Mouse (Mus musculus) large intestine, adult 2 months (tissue): ENCODE measurements around the gene Fancd2. TPM values are rescaled to one million over a fixed set of nuclear protein-coding genes. Genes with fewer than 3 reads are reported as not detected.

ENCODE experiments used
- DNase-seq: peaks from one replicate; pipeline ENCODE4 v3.0.0-alpha.2; 2012; ENCODE audit warnings: low read depth, low spot score
- WGBS: fragments of 180-500 bp; shearing (Covaris S2); methylation state at CpG from one replicate; pipeline ENCODE4 v1.1.7; 2018; 5-methylcytosine and 5-hydroxymethylcytosine counted together
- polyA plus RNA-seq: library from polyadenylated mRNA; depleted of rRNA; stranded (reverse); fragments of >200 nt; gene quantifications from 2 replicates; pipeline ENCODE4 v1.2.3, GENCODE M21; 2012

Fancd2 gene
- polyA plus RNA-seq, 1 experiment: 2.2 TPM

GRCm38 (mm10) chr6:113604432-113605223, 73.1 kb downstream of the Fancd2 start, which contains the start of gene Brk1:
Gene Brk1 (plus strand): TSS chr6:113604772.
- DNase-seq: peak; percentile 57
- WGBS: under 1% methylated on average over 64 of the region's 65 CpGs

DNA sequence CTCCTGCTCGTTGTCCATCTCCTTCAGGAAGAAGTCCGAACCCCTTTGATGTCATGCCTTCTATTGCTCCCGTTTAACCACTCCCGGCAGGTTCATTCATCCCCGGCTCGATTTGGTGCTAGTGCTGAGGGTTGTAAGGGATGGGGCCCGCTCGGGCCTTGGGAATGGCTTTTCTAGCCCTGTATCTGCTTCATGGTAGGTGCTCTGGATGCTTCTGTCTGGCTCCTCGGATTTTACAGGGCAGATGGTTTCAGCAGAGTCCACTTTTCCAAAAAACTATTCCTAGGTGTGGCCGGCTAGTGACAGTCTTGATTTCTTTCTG, 73.7 kb downstream of the Fancd2 start:
- 2% methylated on average over 10 of the region's 10 CpGs for WGBS
- no peak for DNase-seq

DNA sequence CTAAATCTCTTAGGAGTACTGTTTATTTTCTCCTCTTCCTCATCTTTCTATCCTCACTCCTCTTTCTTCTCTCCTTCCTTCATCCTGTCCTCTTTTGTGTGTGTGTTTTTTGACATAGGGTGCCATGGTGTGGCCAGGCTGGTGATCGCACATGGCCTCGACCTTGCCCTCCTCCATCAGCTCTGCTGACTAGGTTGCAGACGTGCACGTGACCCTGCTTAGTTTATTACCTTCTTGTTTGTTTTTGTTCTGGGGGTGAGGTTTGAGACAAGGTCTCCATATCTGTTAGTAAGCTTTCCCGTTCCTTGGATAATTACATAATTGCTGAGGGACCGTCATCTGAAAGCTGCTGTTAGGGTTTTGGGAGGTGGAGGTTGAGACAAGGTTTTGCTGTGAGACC, 77.4 kb downstream of the Fancd2 start:
- WGBS: 26% methylated on average over 6 of the region's 6 CpGs
- no peak for DNase-seq

GRCm38 (mm10) chr6:113609293-113609692, 77.8 kb downstream of the Fancd2 start:
- 66% methylated on average over 7 of the region's 7 CpGs for WGBS
- DNase-seq: no peak

DNA sequence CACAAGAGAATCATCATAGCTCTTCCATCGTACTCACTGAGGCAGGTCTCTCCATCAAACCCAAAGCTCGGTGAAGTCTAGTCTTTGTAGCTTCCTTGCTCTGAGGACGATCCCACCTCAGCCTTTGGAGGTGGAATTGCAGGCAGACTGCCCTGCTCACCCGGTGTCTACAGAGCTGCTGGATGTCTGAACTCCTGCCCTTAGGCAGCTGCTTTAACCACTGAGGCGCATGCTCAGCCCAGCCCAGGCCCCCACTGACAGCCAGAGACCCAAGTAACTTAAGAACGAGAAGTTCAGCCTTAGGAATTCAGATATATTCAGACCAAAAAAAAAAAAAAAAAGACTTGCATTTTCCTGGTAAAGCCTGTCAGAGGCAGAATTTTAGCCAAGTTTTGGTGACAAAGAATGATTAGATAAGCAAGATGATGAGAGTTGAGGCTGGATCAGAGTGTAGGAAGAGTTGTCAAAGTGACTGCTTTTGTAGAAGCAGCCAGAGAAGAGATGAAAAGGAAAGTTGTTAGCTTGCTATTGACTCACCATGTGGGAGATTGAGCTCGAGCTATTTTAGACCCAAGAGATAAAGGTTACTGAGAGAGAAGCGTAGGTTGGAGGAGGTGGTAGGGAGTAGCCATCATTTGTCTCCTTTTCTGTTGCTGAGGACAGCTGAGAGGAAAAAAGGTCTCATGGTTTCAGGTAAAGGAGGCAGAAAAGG, 80.9 kb downstream of the Fancd2 start:
- WGBS: 88% methylated on average over 8 of the region's 8 CpGs

DNA sequence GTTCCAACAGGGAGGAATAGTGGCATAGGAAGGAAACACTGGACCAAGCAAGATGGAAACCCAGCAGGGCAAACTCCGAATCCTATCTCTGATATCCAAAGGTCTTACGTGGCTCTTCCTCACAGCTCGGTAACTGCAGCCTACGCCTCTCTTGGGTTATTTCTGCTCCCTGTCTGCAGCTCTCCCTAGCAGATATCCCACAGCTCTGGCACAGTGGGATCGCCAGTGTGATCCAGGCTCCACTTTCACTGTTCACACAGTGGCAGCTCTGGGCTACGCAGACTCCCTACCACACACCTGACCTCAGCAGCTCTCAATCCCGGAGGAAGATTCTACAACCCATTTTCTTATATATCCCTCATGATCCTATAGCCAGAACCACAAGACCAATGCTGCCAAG, 82.7 kb downstream of the Fancd2 start:
- 96% methylated on average over 7 of the region's 7 CpGs for WGBS
- DNase-seq: no peak

More for the DNA sequence above, 80.9 kb downstream of the Fancd2 start:
- DNase-seq: no peak

DNA sequence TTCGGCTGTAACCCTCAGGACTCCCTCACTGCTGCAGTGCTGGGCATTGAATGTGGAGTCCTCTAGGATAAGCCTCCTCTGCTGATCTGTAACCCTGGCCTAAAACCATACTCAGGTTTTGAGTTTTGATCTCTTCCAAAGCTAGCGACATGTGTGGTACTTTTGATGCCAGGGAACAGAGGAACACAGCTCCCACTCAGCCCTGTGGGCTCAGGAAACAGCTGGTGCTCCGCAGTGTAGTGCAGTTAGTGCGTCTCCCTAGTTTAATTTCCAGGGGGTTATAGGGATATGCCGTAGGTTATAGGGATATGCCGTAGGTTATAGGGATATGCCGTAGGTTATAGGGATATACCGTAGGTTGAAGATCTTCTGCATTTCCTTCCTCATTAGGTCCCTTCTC, 83.5 kb downstream of the Fancd2 start:
- no peak for DNase-seq
- 96% methylated on average over 8 of the region's 8 CpGs for WGBS

DNA sequence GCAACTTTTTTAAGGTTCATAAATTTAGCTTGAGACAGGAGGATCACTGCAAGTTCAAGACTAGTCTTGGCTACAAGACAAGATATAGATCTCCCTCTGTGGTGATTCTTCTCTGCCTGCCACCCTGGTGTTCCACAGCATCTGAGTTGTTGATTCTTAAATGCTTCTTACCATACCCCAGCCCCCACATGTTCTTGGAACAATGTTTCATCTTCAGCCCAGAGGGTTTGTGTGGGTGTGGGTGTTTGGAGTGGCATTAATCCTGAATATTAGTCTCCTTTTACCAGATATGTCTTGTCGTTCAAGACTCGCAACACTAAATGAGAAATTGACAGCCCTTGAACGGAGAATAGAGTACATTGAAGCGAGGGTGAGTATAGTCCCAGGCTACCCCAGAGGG, 84.0 kb downstream of the Fancd2 start:
- no peak for DNase-seq
- WGBS: 95% methylated on average over 4 of the region's 4 CpGs

GRCm38 (mm10) chr6:113623386-113623785, 91.9 kb downstream of the Fancd2 start:
- no peak for DNase-seq
- 46% methylated on average over 5 of the region's 5 CpGs for WGBS

GRCm38 (mm10) chr6:113623941-113624751, 92.7 kb downstream of the Fancd2 start, which contains the start of gene Vhl:
Gene Vhl (plus strand): TSS chr6:113623959.
- WGBS: under 1% methylated on average over 75 of the region's 76 CpGs
- no peak for DNase-seq

DNA sequence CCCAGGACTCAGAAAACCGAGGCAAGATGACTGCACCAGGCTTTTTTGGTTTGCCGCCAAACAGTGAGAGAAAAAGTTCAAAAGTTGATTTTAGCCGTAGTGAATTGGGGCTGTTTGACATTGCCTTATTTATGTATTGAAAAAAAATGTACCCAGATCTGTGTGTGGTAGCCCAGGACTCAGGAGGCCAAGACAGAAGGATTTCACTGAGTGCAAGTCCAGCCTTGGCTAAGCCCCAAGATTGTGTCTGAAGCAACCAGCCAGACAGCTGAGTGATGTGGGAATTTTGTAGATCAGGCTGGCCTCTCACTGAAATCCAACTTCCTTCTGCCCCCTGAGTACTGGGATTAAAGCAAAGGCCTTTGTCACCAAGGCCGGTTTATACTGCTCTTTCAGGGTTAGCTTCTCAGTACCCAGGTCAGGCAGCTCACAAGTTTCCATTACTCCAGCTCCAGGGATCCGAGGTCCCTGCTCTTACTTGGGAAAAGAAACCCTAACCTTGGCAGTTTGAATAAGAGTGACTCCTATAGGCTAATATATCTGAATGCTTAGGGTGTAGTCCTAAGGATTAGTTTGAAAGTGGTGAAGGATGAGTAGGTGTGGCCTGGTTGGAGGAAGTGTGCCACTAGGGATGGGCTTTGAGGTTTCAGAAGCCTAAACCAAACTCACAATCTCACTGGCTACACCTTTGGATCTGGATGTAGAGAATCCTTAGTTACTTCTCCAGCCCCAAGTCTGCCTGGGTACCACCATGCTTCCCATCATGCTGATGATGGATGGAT, 93.7 kb downstream of the Fancd2 start:
- no peak for DNase-seq
- WGBS: 34% methylated on average over 5 of the region's 5 CpGs

DNA sequence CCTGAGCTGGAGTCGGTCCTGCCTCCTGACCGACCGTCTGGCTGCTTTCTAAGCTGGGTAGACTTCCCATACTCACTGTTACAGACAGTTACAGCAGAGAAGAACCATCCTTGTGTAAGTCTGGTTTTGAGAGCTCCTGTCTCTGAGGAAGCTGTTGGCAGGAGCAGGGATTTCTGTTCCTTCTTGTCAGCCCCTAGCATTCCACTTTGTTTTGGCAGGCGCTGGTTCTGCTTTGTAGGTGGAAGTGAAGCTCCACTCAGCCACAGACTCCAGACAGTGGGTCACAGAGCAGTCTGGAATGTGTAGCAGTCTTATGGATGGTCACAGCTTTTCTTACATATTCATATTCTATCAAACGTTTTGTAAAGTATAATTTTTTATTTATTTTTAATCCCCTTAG, 98.8 kb downstream of the Fancd2 start:
- no peak for DNase-seq
- 74% methylated on average over 5 of the region's 5 CpGs for WGBS

DNA sequence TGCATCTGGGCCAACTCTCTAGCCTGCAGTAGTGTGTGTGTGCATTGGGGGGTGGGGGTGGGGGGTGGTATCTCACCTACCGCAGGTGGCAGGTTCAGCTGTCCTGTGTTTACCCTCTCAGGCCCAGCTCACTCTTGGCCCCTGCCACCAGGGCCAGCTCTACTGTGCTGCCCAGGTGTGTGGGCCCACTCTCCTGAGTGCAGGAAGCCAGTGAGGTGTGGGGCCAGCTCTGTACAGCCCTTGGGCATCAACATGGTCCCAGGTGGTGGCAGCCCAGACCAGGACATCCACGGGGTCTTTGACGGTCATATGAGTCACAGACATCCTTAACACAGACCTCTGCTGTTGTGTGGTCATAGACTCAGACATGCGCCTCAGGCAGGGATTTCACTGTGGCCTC, 101.4 kb downstream of the Fancd2 start:
- DNase-seq: no peak
- WGBS: 90% methylated on average over 4 of the region's 4 CpGs

GRCm38 (mm10) chr6:113638302-113639040, 107.0 kb downstream of the Fancd2 start, which contains the start of gene Irak2:
Gene Irak2 (plus strand): TSS chr6:113638467.
- WGBS: 3% methylated on average over 37 of the region's 37 CpGs

GRCm38 (mm10) chr6:113639201-113639600, 107.7 kb downstream of the Fancd2 start:
- no peak for DNase-seq
- 57% methylated on average over 4 of the region's 4 CpGs for WGBS

More at GRCm38 (mm10) chr6:113638302-113639040, 107.0 kb downstream of the Fancd2 start, which contains the start of gene Irak2:
- no peak for DNase-seq

DNA sequence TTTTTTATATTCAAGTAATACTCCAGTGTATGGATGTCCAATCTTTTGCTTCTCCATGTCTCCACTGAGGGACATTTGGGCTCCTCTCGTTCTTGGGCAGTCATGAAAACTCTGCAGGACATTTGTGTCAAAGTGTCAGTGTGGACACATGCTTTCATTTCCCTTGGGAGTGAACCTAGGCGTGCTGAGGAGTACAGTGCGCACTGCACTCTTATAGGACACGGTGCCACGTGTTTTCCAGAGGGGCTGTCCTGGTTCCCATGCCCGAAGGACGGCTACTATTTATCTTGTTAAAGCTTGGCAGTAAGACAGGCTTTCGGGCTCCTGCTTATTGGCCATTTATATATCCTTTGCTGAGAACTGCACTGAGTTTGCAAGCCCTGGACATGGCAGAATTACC, 111.1 kb downstream of the Fancd2 start:
- DNase-seq: no peak
- 80% methylated on average over 8 of the region's 8 CpGs for WGBS

GRCm38 (mm10) chr6:113643021-113643420, 111.5 kb downstream of the Fancd2 start:
- 62% methylated on average over 4 of the region's 4 CpGs for WGBS
- DNase-seq: no peak

DNA sequence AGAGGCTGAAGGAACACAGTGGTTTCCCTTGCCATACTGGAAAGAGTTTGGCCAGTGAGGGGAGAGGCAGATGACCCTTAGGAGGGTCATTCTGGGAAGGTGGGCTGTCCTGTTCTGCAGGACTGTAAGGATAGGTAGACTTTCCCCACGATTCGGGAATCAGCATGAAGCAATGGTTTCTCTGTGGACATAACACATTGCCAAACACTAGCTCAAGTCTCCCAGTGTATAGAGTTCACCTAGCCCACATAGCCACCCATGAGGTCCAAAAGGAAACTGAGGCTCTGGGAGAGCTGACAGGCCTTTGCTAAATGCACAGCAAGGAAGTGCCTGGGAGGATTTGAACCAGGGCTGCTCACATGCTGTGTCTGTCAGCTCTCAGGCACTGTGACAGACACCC, 112.5 kb downstream of the Fancd2 start:
- no peak for DNase-seq
- WGBS: 95% methylated on average over 2 of the region's 2 CpGs

GRCm38 (mm10) chr6:113644808-113645207, 113.3 kb downstream of the Fancd2 start:
- DNase-seq: no peak
- WGBS: 45% methylated on average over 8 of the region's 8 CpGs
